Mouse (Mus musculus) neutrophil, adult 65 days (primary cell): ENCODE measurements around the gene Ahrr. TPM values are rescaled to one million over a fixed set of nuclear protein-coding genes. Genes with fewer than 3 reads are reported as not detected.

Source experiments
- total RNA-seq: library from RNA; stranded (reverse); gene quantifications from 2 replicates; pipeline ENCODE4 v1.2.4, GENCODE M21; 2023

Ahrr gene
- total RNA-seq: 0.14 TPM in 1 of 2 replicates, not detected in the other

GRCm38 (mm10) chr13:74292167-74292566 is at the start of gene Ahrr:
Ahrr (minus strand) TSS chr13:74292331.

GRCm38 (mm10) chr13:74317170-74317849 is 25.2 kb upstream of the Ahrr start, which contains the start of gene Pdcd6:
Pdcd6 (minus strand) TSS chr13:74317580.

GRCm38 (mm10) chr13:74208317-74208985 is 83.7 kb downstream of the Ahrr start, which contains the start of gene Exoc3:
Exoc3 (minus strand) TSS chr13:74208732.

Other genes with a start within 250 kb of the Ahrr start
- 7.4 and 12.4 TPM in 2 replicates for gene Cep72, start 230.0 kb downstream of the Ahrr start, total RNA-seq
- gene Slc9a3, start 170.9 kb downstream of the Ahrr start, total RNA-seq: not detected in 2 replicates
- gene Exoc3, start 83.6 kb downstream of the Ahrr start, total RNA-seq: 36.2 and 44.6 TPM in 2 replicates
- gene Pdcd6, start 25.2 kb upstream of the Ahrr start, total RNA-seq: 93.2 and 103 TPM in 2 replicates
- gene Sdha, start 57.9 kb upstream of the Ahrr start, total RNA-seq: 66.5 and 70.9 TPM in 2 replicates
- gene Ccdc127, start 58.0 kb upstream of the Ahrr start, total RNA-seq: 11.6 and 14.7 TPM in 2 replicates
- not detected in 2 replicates for gene Lrrc14b, start 71.7 kb upstream of the Ahrr start, total RNA-seq
- 0.16 and 0.19 TPM in 2 replicates for gene Zfp72, start 98.5 kb upstream of the Ahrr start, total RNA-seq
- gene Ftl1-ps1, start 107.4 kb upstream of the Ahrr start, total RNA-seq: 1,772 and 1,811 TPM in 2 replicates
- gene Zfp825, start 201.7 kb upstream of the Ahrr start, total RNA-seq: 4.7 and 5.0 TPM in 2 replicates